Mouse (Mus musculus) heart, postnatal 14 days (tissue): ENCODE results near the gene Pld4. TPM values are rescaled to one million over a fixed set of nuclear protein-coding genes. Genes with fewer than 3 reads are reported as not detected.
"Not testable (repeated sequence)": the region's sequence is repeated elsewhere in the genome, so short reads cannot be mapped to it uniquely, and the experiment has no call there.

Experiments
- DNase-seq, 2 experiments: peaks; one replicate each; pipeline ENCODE4 v3.0.0; 2021 to 2022
- intact Hi-C: fragments of 180-260 bp; cut with DNase I; formaldehyde crosslinking; loops from one replicate; pipeline ENCODE4 v1.15.1; 2025
- total RNA-seq, 2 experiments: library from RNA; stranded (reverse); gene quantifications; 2 replicates each; pipeline ENCODE4 v1.2.3; 2021

Gene Pld4
- total RNA-seq, 2 experiments from 2014 or later = 6.3 to 8.0 TPM

DNA sequence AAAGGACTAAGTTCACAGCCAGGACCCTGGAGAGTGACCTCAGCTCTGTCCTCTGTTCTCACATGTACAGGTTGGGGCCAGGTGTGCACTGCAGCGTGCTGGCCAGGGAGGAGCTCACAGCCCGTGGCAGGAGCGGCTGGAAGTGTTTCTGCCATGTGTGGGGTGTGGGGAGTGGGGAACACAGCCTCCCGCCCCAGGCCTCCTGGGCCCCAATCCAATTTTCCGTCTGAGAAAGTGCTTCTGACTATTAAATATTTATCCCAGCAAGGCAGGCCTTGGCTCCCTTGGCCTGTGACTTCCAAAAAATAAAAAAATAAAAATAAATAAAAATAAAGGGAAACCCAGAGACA lies 37.9 kb downstream of the Pld4 start:
- intact Hi-C loops = no loop called here
- no peak for DNase-seq

- DNase-seq = no peak
- intact Hi-C loops = no loop called here
These were observed 38.3 kb downstream of the Pld4 start for GRCm38 (mm10) chr12:112798716-112799115.

DNA sequence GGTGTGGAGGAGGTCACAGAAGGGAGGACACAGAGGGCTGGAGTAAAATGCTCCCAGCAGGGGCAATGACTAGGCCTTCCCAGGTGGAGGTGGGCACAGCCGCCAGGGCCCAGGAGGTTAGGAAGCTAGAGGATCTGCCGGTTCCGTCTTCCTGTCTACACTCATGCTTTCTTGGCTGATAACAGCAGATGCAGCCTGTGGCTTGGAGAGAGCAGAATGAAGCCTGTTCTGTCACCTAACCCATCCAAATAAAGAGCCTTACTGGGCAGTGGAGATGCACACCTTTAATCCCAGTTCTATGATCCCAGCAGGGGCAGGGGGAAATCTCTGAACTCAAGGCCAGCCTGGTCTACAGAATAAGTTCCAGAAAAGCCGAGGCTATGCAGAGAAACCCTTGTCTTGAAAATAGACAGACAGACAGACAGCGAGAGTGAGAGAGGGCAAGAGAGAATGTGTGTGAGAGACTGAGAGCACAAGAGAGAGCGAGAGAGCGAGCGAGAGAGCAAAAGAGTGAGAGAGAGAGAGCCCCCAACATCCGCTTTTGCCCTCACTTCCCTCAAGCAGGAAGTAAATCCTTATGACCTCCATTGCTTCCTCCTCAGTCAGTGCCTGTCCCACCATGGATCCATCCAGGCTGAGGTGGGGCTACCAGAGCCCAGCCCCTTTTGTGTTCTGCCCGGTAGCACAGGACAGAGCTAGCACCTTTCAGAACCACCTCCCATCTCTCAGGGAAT lies 38.9 kb downstream of the Pld4 start:
- DNase-seq = no peak
- intact Hi-C loops = no loop called here

DNA sequence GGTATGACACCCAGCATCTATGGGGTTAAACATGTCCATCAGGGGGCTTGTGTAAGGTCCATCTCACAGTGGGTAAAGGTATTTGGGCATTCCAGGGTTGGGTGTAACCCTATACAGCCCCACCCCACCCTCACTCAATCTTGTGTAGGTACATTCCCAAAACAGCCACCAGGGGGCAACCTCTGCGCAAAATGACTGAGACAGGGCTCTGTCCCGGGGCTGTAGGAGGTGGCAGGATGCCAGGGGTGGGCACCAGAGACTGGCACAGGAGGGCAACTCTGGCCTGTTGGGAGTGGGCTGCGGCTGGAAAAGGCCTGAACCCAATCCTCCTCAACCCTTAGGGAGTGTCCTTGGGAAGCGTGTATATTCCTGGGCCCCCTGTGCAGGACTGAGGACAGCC lies 40.0 kb downstream of the Pld4 start:
- intact Hi-C loops = loop anchor here (5.0 kb wide), 1 partner anchor 53 kb away; no protein-coding TSS in a partner anchor
- peak; percentile 69 to 82 for DNase-seq

DNA sequence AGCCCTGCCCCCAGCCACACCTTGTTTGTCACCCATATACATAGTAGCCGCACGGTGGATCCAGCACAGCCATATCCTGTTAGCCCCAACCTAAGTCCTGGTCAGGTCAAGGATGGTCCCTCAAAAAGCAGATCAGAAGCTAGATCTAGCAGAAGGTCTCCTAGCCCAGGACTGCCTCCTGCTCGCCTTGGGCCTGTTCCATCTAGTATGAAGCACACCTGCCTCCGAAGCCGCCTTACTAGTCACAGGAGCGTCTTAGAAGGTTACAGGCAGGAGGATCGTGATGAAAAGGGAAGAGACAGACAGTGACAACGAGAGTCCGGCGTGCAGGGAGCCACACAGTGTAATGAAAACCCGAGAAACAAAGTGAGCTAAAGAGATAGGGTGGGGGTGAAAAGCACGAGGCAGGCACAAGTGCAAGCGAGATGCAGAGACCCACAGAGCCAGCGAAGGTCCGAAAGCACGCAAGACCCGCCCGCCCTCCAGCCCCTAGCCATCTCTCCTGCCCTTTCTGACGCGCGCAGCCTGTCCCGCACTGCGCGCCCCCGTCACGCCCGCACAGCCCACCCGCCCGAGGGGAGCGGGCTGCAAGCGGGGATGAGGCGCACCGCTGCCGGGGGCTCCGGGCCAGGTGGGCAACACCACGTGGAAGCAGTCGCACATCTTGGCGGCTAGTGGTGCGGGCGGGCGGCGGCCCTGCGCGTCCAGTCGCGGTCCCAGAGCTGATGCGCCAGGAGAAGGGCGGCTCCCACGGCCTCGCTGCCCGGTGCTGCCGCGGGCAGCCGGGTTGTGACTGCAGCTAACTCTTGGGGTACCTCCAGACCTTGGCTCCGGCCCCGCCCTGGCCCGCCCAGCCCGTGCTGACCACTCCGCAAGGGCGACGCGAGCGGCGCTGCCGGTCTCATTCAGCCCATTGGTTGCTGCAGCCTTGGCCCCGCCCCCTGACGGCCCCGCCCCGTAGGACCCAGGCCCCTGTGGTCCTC lies 41.7 kb downstream of the Pld4 start, which contains the start of gene Ahnak2:
Gene Ahnak2 (minus strand): TSS at position 794 of the 983 bp plus-strand sequence.
- intact Hi-C loops = loop anchor here (1.0 to 5.0 kb wide), 2 partner anchors 41 to 55 kb away; no protein-coding TSS in a partner anchor
- peak in 1 of 2 experiments; percentile 27 for DNase-seq

DNA sequence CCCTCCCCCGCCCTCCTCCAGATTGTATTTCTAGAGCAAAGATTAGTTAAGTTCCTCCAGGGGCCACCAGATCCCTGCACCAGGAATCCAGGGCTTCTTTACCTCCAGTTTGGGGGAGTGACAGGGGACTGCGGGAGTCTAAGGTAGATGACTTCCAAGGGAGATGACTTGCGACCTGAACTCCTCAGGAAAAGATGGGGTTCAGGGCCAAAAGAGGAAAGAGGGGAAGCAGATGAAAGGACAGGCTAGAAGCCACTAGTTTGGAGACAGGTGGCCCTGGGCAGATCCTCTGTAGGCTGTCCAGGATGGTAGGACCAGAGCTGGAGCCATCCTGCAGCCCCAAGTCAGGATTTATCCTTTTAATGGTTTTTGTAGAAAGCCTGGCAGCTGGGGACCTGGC lies 42.5 kb downstream of the Pld4 start:
- no peak for DNase-seq
- intact Hi-C loops = loop anchor here (5.0 kb wide), 1 partner anchor 56 kb away; no protein-coding TSS in a partner anchor

- intact Hi-C loops = loop anchor here (5.0 kb wide), 1 partner anchor 57 kb away; no protein-coding TSS in a partner anchor
- DNase-seq = peak; percentile 57 to 60
These were observed 43.6 kb downstream of the Pld4 start for GRCm38 (mm10) chr12:112804046-112804445.

DNA sequence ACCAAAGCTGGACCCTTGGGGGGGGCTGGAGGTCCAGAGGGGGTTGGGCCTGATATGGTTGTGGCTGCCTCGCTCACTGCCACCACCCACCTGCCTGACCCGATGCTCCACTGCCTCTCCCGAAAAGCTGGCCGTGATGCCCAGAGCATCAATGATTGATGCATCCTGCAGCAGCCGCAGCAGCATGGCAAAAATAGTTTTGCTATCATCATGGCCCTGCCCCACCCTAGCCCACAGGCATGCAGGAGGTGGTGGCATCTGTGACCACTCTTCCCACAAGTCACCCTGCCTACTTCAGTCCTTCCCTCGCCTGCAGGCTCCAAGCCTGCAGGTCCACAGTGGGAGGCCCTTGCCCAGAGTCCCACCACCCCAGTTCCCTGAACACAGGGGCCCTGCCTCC lies 45.6 kb downstream of the Pld4 start:
- DNase-seq = no peak
- intact Hi-C loops = no loop called here

GRCm38 (mm10) chr12:112807796-112808195 lies 47.3 kb downstream of the Pld4 start:
- intact Hi-C loops = no loop called here
- no peak for DNase-seq

- intact Hi-C loops = no loop called here
- DNase-seq = no peak
These were observed 47.7 kb downstream of the Pld4 start for GRCm38 (mm10) chr12:112808212-112808586.

GRCm38 (mm10) chr12:112808587-112809364 lies 48.3 kb downstream of the Pld4 start, which contains the start of gene Clba1:
Clba1 (plus strand) TSS chr12:112808937.
- intact Hi-C loops = no loop called here
- peak; percentile 94 to 95 for DNase-seq

GRCm38 (mm10) chr12:112809641-112810040 lies 49.2 kb downstream of the Pld4 start:
- intact Hi-C loops = loop anchor here (2.0 kb wide), 1 partner anchor 19 kb away; the partner anchor contains the start of gene Cdca4
- no peak for DNase-seq

GRCm38 (mm10) chr12:112810092-112810885 lies 49.8 kb downstream of the Pld4 start:
- no peak for DNase-seq
- intact Hi-C loops = loop anchor here (2.0 kb wide), 1 partner anchor 19 kb away; the partner anchor contains the start of gene Cdca4

DNA sequence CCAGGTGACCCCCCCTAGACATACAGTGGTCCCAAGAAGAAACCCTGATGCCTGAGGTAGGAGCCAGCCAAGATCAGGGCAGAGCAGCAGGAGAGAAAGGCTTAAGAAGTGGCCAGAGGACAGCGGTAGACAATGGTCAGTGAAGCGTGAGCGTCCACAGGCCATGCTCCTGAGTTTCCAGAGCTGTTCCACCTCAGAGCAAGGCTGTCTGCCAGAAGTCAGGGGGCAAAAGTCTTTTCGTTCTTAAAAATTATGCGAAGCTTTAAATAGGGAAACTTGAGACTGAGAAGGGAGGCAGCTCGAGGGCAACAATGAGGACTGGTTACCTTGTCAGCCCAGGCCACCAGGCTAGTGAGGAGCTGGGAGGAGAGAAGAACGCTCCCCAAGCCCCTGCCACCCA lies 52.9 kb downstream of the Pld4 start:
- DNase-seq = no peak
- intact Hi-C loops = no loop called here

GRCm38 (mm10) chr12:112814682-112815470 lies 54.4 kb downstream of the Pld4 start:
- intact Hi-C loops = no loop called here
- no peak for DNase-seq

DNA sequence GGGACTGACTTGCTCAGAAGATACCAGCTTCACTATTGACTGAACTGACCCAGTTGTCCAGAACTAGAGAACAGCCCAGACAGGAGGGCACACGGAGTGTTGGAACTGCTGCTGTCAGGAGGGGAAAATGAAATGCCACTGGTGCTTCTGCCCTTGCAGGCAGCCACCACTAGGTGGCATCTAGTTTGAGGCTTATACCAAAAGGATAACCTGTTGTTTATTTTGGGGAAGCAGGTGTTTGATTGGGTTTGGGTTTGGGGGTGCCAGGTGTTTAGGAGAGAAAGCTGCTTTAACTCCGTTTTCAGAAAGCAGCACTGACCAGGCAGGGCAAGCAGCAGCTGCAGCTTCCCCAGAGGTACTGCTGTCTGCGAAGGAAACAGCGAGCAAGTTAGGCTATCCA lies 55.8 kb downstream of the Pld4 start:
- peak; percentile 60 to 69 for DNase-seq
- intact Hi-C loops = loop anchor here (2.0 kb wide), 1 partner anchor 27 kb away; no protein-coding TSS in a partner anchor

DNA sequence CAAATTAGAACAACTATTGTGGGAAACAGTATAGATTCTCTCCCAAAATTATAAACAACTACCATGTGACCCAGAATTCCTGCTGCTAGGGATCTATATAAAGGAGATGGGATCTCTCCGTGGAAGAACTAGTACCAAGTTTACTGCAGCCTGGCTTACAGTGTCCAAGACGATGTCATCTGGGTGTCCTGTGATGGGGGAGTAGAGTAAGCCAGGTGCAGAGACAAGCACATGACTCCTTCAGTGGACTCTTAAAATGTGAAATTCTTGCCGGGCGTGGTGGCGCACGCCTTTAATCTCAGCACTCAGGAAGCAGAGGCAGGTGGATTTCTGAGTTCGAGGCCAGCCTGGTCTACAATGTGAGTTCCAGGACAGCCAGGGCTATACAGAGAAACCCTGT lies 56.4 kb downstream of the Pld4 start:
- intact Hi-C loops = loop anchor here (2.0 kb wide), 1 partner anchor 26 kb away; no protein-coding TSS in a partner anchor
- DNase-seq = not testable (repeated sequence)
